Mouse (Mus musculus) midbrain, embryonic 15.5 days (tissue): ENCODE measurements at regions not wholly inside any gene's neighbourhood (a gene's known extent, or its start where the extent isn't known, plus 50 kb on each side); places are given as distances from the start of the nearest gene placed in this dataset.

Source experiments
- ATAC-seq: fragments of 200-750 bp; cut with Nextera tagmentation; replicated peaks from 2 replicates; pipeline ENCODE4 v1.8.0; 2017; ENCODE audit warnings: moderate TSS enrichment
- H3K27ac ChIP-seq: fragments of 300-500 bp; sonication (generic); 2 replicates; pipeline ENCODE4 v1.5.1; 2015; ENCODE audit warnings: mild to moderate bottlenecking, inconsistent platforms
- H3K27me3 ChIP-seq: fragments of 300-500 bp; sonication (generic); replicated peaks from 2 replicates; pipeline ENCODE4 v1.6.1; 2015; ENCODE audit warnings: inconsistent platforms
- H3K36me3 ChIP-seq: fragments of 300-500 bp; sonication (generic); replicated peaks from 2 replicates; pipeline ENCODE4 v1.6.1; 2015; ENCODE audit warnings: inconsistent platforms
- H3K4me1 ChIP-seq: fragments of 300-500 bp; sonication (generic); 2 replicates; pipeline ENCODE4 v1.6.1; 2015; ENCODE audit warnings: inconsistent platforms
- H3K4me2 ChIP-seq: fragments of 300-500 bp; sonication (generic); 2 replicates; pipeline ENCODE4 v1.6.1; 2015; ENCODE audit warnings: inconsistent platforms, mild to moderate bottlenecking, moderate library complexity
- H3K4me3 ChIP-seq: fragments of 300-500 bp; sonication (generic); 2 replicates; pipeline ENCODE4 v1.5.1; 2015; ENCODE audit warnings: mild to moderate bottlenecking, inconsistent platforms
- H3K9ac ChIP-seq: fragments of 300-500 bp; sonication (generic); 2 replicates; pipeline ENCODE4 v1.6.1; 2015; ENCODE audit warnings: mild to moderate bottlenecking, inconsistent platforms
- H3K9me3 ChIP-seq: fragments of 300-500 bp; sonication (generic); 2 replicates; pipeline ENCODE4 v1.6.1; 2016; ENCODE audit warnings: inconsistent platforms
- WGBS: fragments of 180-500 bp; shearing (Covaris S2); methylation state at CpG from one replicate; pipeline ENCODE4 v1.1.7; 2015; ENCODE audit warnings: mixed read lengths; 5-methylcytosine and 5-hydroxymethylcytosine counted together

- Histone ChIP-seq H3K27ac (no peak overlapping the region), H3K27me3 (no peaks in the 10 kb centered on the region), H3K4me3 (no peak overlapping the region), H3K4me2 (no peak overlapping the region), H3K36me3 (no peaks in the 10 kb centered on the region), H3K9me3 (no peaks in the 10 kb centered on the region), H3K4me1 (no peaks in the 10 kb centered on the region), H3K9ac (no peak overlapping the region)
- ATAC-seq = no peak
- WGBS = 82% methylated on average over 4 of the region's 4 CpGs
These were observed 83.1 kb downstream of the Thbs2 start for GRCm38 (mm10) chr17:14610791-14611522.

GRCm38 (mm10) chr17:14608845-14609244 is 85.2 kb downstream of the Thbs2 start:
- Histone ChIP-seq H3K27me3 (no peaks in the 10 kb centered on the region), H3K27ac (no peak overlapping the region), H3K4me3 (no peak overlapping the region), H3K9me3 (no peaks in the 10 kb centered on the region), H3K9ac (no peak overlapping the region), H3K4me1 (no peaks in the 10 kb centered on the region), H3K4me2 (no peak overlapping the region), H3K36me3 (no peaks in the 10 kb centered on the region)
- WGBS = 91% methylated on average over 4 of the region's 4 CpGs
- no peak for ATAC-seq

- no peaks in the 10 kb centered on the region for H3K9me3 ChIP-seq
These were observed 87.6 kb downstream of the Thbs2 start for GRCm38 (mm10) chr17:14606356-14606989.

GRCm38 (mm10) chr17:14599681-14600080 is 94.4 kb downstream of the Thbs2 start:
- Histone ChIP-seq H3K4me1 (no peaks in the 10 kb centered on the region), H3K36me3 (no peaks in the 10 kb centered on the region), H3K9me3 (no peaks in the 10 kb centered on the region), H3K4me2 (no peak overlapping the region), H3K27me3 (no peaks in the 10 kb centered on the region), H3K27ac (no peak overlapping the region), H3K4me3 (no peak overlapping the region), H3K9ac (no peak overlapping the region)
- ATAC-seq = no peak
- WGBS = 87% methylated on average over 10 of the region's 10 CpGs

More at GRCm38 (mm10) chr17:14606356-14606989, 87.6 kb downstream of the Thbs2 start:
- Histone ChIP-seq H3K36me3 (no peaks in the 10 kb centered on the region), H3K4me3 (no peak overlapping the region), H3K27me3 (no peaks in the 10 kb centered on the region), H3K4me1 (no peaks in the 10 kb centered on the region), H3K4me2 (no peak overlapping the region), H3K9ac (no peak overlapping the region), H3K27ac (no peak overlapping the region)
- no peak for ATAC-seq
- 76% methylated on average over 5 of the region's 5 CpGs for WGBS

- WGBS = 91% methylated on average over 7 of the region's 7 CpGs
- H3K9ac ChIP-seq = no peak overlapping the region
- no peak for ATAC-seq
These were observed 97.6 kb downstream of the Thbs2 start for GRCm38 (mm10) chr17:14596470-14596869.

GRCm38 (mm10) chr17:14595525-14595924 is 98.5 kb downstream of the Thbs2 start:
- no peaks in the 10 kb centered on the region for H3K27me3 ChIP-seq
- no peak overlapping the region for H3K9ac ChIP-seq
- no peak overlapping the region for H3K27ac ChIP-seq
- H3K4me2 ChIP-seq = no peak overlapping the region
- ATAC-seq = no peak
- no peak overlapping the region for H3K4me3 ChIP-seq
- H3K4me1 ChIP-seq = no peaks in the 10 kb centered on the region
- H3K9me3 ChIP-seq = no peaks in the 10 kb centered on the region
- WGBS = 84% methylated on average over 7 of the region's 7 CpGs
- H3K36me3 ChIP-seq = no peaks in the 10 kb centered on the region

More at GRCm38 (mm10) chr17:14596470-14596869, 97.6 kb downstream of the Thbs2 start:
- no peak overlapping the region for H3K4me2 ChIP-seq
- H3K36me3 ChIP-seq = no peaks in the 10 kb centered on the region
- no peaks in the 10 kb centered on the region for H3K9me3 ChIP-seq
- H3K27ac ChIP-seq = no peak overlapping the region
- no peaks in the 10 kb centered on the region for H3K4me1 ChIP-seq
- H3K27me3 ChIP-seq = no peaks in the 10 kb centered on the region
- H3K4me3 ChIP-seq = no peak overlapping the region

GRCm38 (mm10) chr17:14588086-14588817 is 105.8 kb downstream of the Thbs2 start:
- no peaks in the 10 kb centered on the region for H3K4me1 ChIP-seq
- no peak overlapping the region for H3K4me2 ChIP-seq
- ATAC-seq = no peak
- WGBS = 90% methylated on average over 12 of the region's 12 CpGs
- H3K9ac ChIP-seq = no peak overlapping the region
- no peaks in the 10 kb centered on the region for H3K9me3 ChIP-seq
- H3K36me3 ChIP-seq = no peaks in the 10 kb centered on the region
- no peak overlapping the region for H3K4me3 ChIP-seq
- H3K27ac ChIP-seq = no peak overlapping the region
- H3K27me3 ChIP-seq = no peaks in the 10 kb centered on the region

- Histone ChIP-seq H3K9me3 (no peaks in the 10 kb centered on the region), H3K27me3 (no peaks in the 10 kb centered on the region), H3K36me3 (no peaks in the 10 kb centered on the region), H3K4me2 (no peak overlapping the region), H3K4me3 (no peak overlapping the region), H3K4me1 (no peaks in the 10 kb centered on the region), H3K9ac (no peak overlapping the region), H3K27ac (no peak overlapping the region)
- 74% methylated on average over 3 of the region's 3 CpGs for WGBS
- ATAC-seq = no peak
These were observed 114.4 kb downstream of the Thbs2 start for GRCm38 (mm10) chr17:14579671-14580070.

- H3K4me3 ChIP-seq = no peak overlapping the region
- H3K4me1 ChIP-seq = no peaks in the 10 kb centered on the region
- no peaks in the 10 kb centered on the region for H3K36me3 ChIP-seq
- WGBS = 84% methylated on average over 1 of the region's 1 CpGs
- ATAC-seq = no peak
- no peaks in the 10 kb centered on the region for H3K9me3 ChIP-seq
- no peak overlapping the region for H3K27ac ChIP-seq
- no peaks in the 10 kb centered on the region for H3K27me3 ChIP-seq
- H3K4me2 ChIP-seq = no peak overlapping the region
- no peak overlapping the region for H3K9ac ChIP-seq
These were observed 115.3 kb downstream of the Thbs2 start for GRCm38 (mm10) chr17:14578721-14579120.

- WGBS = 58% methylated on average over 3 of the region's 3 CpGs
- no peaks in the 10 kb centered on the region for H3K36me3 ChIP-seq
- no peak overlapping the region for H3K4me3 ChIP-seq
- no peak overlapping the region for H3K9ac ChIP-seq
- H3K9me3 ChIP-seq = no peaks in the 10 kb centered on the region
- H3K27me3 ChIP-seq = no peaks in the 10 kb centered on the region
- ATAC-seq = no peak
- no peak overlapping the region for H3K27ac ChIP-seq
- no peak overlapping the region for H3K4me2 ChIP-seq
- no peaks in the 10 kb centered on the region for H3K4me1 ChIP-seq
These were observed 115.8 kb downstream of the Thbs2 start for GRCm38 (mm10) chr17:14578194-14578593.

GRCm38 (mm10) chr17:14576159-14576558 is 117.9 kb downstream of the Thbs2 start:
- no peaks in the 10 kb centered on the region for H3K27me3 ChIP-seq
- ATAC-seq = no peak
- 89% methylated on average over 2 of the region's 2 CpGs for WGBS
- H3K9me3 ChIP-seq = no peaks in the 10 kb centered on the region
- H3K36me3 ChIP-seq = no peaks in the 10 kb centered on the region
- H3K4me2 ChIP-seq = no peak overlapping the region
- H3K4me1 ChIP-seq = no peaks in the 10 kb centered on the region
- H3K4me3 ChIP-seq = no peak overlapping the region
- no peak overlapping the region for H3K27ac ChIP-seq
- H3K9ac ChIP-seq = no peak overlapping the region

GRCm38 (mm10) chr17:14571143-14571542 is 122.9 kb downstream of the Thbs2 start:
- Histone ChIP-seq H3K36me3 (no peaks in the 10 kb centered on the region), H3K4me2 (no peak overlapping the region), H3K4me1 (no peaks in the 10 kb centered on the region), H3K4me3 (no peak overlapping the region), H3K9ac (no peak overlapping the region), H3K9me3 (no peaks in the 10 kb centered on the region), H3K27me3 (no peaks in the 10 kb centered on the region), H3K27ac (no peak overlapping the region)
- WGBS = 89% methylated on average over 7 of the region's 7 CpGs
- no peak for ATAC-seq
